Mouse (Mus musculus): ENCODE measurements at regions not wholly inside any gene's neighbourhood (a gene's known extent, or its start where the extent isn't known, plus 50 kb on each side); places are given as distances from the start of the nearest gene placed in this dataset.

GRCm38 (mm10) chr1:42755958-42756357 lies 60.4 kb downstream of the Pou3f3 start:
- DNase-seq (ENCODE audit: low spot score in 2 of 2) = no peak

- DNase-seq (ENCODE audit: low spot score in 2 of 2) = no peak
These were observed 60.9 kb downstream of the Pou3f3 start for GRCm38 (mm10) chr1:42756497-42756896.

- DNase-seq (ENCODE audit: low spot score in 2 of 2) = no peak
These were observed 67.9 kb downstream of the Pou3f3 start for GRCm38 (mm10) chr1:42763447-42763846.

- DNase-seq (ENCODE audit: low spot score in 2 of 2) = no peak
These were observed 68.5 kb downstream of the Pou3f3 start for GRCm38 (mm10) chr1:42764048-42764447.

- no peak for DNase-seq (ENCODE audit: low spot score in 2 of 2)
These were observed 74.5 kb downstream of the Pou3f3 start for GRCm38 (mm10) chr1:42770085-42770484.

GRCm38 (mm10) chr1:42772000-42772399 lies 76.4 kb downstream of the Pou3f3 start:
- no peak for DNase-seq (ENCODE audit: low spot score in 2 of 2)

- peak; percentile 18 to 41 for DNase-seq (ENCODE audit: low spot score in 2 of 2)
These were observed 77.1 kb upstream of the Mrps9 start for GRCm38 (mm10) chr1:42773851-42774464.

- DNase-seq (ENCODE audit: low spot score in 2 of 2) = no peak
These were observed 75.8 kb upstream of the Mrps9 start for GRCm38 (mm10) chr1:42774971-42775892.

GRCm38 (mm10) chr1:42775893-42776287 lies 75.1 kb upstream of the Mrps9 start:
- no peak for DNase-seq (ENCODE audit: low spot score in 2 of 2)

- DNase-seq (ENCODE audit: low spot score in 2 of 2) = no peak
These were observed 73.6 kb upstream of the Mrps9 start for GRCm38 (mm10) chr1:42777416-42777815.

GRCm38 (mm10) chr1:42779761-42780160 lies 71.3 kb upstream of the Mrps9 start:
- DNase-seq (ENCODE audit: low spot score in 2 of 2) = no peak

- no peak for DNase-seq (ENCODE audit: low spot score in 2 of 2)
These were observed 70.8 kb upstream of the Mrps9 start for GRCm38 (mm10) chr1:42780266-42780665.

GRCm38 (mm10) chr1:42781533-42781932 lies 69.5 kb upstream of the Mrps9 start:
- DNase-seq (ENCODE audit: low spot score in 2 of 2) = no peak

- DNase-seq (ENCODE audit: low spot score in 2 of 2) = no peak
These were observed 67.9 kb upstream of the Mrps9 start for GRCm38 (mm10) chr1:42783072-42783672.

GRCm38 (mm10) chr1:42787240-42787639 lies 63.8 kb upstream of the Mrps9 start:
- no peak for DNase-seq (ENCODE audit: low spot score in 2 of 2)

GRCm38 (mm10) chr1:42788413-42788812 lies 62.6 kb upstream of the Mrps9 start:
- no peak for DNase-seq (ENCODE audit: low spot score in 2 of 2)

Measured in right cerebral cortex, postnatal 36 days (tissue).